Mouse (Mus musculus): ENCODE measurements around the gene Cisd3. TPM values are rescaled to one million over a fixed set of nuclear protein-coding genes. Genes with fewer than 3 reads are reported as not detected.

Cisd3 gene
- polyA plus RNA-seq, 1 experiment from 2014 or later = 79.9 TPM

DNA sequence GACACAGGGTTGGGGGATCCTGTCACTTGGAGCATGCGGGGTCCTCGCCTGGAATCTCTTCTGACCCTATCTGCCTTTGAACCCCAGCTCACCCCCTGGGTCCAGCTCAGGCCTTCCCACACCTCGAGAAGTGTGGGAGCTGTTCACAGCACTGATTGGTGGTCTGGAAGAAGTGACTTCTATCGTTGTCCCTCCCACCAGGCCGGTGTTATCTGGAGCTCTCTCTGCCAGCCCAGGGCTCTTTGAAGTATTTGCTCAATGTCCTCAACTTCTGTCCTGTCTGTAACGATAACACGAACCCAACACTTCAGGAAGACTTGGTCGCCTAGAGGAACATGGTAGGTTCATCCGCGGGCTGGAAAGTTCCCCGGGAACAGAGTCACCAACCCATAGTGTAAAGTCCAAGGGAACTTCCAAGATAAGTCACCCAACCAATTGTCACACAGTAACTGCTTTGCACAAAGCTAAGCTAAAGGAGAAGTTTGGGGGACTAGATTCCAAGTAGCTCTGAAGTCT lies 26.8 kb upstream of the Cisd3 start:
- ATAC-seq = no peak
- WGBS = 45% methylated on average over 11 of the region's 11 CpGs
- Histone ChIP-seq H3K4me2 (replicated peaks) (peak overlapping the region; percentile 87), H3K27ac (peak overlapping the region; percentile 92), H3K9me3 (no peaks in the 10 kb centered on the region), H3K4me1 (replicated peaks) (peaks cover 35% of the 10 kb centered on the region), H3K27me3 (replicated peaks) (peaks cover 5% of the 10 kb centered on the region; the same call in 1 of the 2 replicates), H3K9ac (peak overlapping the region; percentile 89; the same call in 1 of the 2 replicates), H3K4me3 (replicated peaks) (peak overlapping the region; percentile 90), H3K36me3 (no peaks in the 10 kb centered on the region)

GRCm38 (mm10) chr11:97659267-97659989 lies 26.2 kb upstream of the Cisd3 start:
- Histone ChIP-seq H3K36me3 (no peaks in the 10 kb centered on the region), H3K9me3 (no peaks in the 10 kb centered on the region), H3K27me3 (replicated peaks) (peaks cover 5% of the 10 kb centered on the region; the same call in 1 of the 2 replicates), H3K4me3 (replicated peaks) (peak overlapping the region; percentile 90), H3K4me2 (replicated peaks) (peak overlapping the region; percentile 87), H3K4me1 (replicated peaks) (peaks cover 37% of the 10 kb centered on the region), H3K27ac (peak overlapping the region; percentile 92), H3K9ac (peak overlapping the region; percentile 89)
- WGBS = 5% methylated on average over 13 of the region's 13 CpGs
- ATAC-seq = no peak

DNA sequence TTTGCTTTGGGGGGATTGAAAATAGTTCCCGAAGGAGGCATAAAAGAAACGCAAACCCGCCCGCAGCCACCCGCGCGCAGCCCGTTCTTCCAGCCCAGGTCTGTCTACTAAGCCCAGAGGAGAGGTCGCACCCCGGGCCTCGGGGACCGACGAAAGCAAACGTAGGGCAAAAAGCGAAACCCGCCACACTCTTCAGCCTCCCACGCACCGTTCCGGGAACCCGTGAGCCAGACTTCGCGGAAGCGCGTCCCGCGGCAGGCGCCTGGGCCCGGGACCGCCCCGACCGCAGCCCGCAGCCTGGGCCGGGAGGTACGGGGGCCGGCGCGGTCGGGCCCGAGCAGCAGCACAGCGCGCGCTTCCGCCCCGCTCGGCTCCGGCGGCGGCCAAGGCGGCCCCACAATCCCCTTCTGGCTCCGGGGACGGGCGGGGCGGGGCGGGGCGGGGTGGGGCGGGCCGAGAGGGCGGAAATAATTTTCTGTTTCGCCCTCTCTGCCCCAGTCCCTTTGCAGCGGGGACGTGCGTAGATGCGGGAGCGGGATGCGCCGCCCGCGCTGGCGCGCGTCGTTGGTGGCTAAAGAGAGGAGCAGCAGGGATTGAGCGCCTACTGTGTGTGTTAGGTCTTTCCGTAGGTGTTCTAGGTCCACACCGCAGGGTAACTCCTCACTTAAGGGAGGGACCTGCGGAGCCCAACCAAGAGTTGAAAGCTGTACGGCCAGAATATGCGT lies 25.5 kb upstream of the Cisd3 start:
- ATAC-seq = peak; percentile 81
- peaks cover 5% of the 10 kb centered on the region; the same call in 1 of the 2 replicates for H3K27me3 ChIP-seq (replicated peaks)
- H3K27ac ChIP-seq = peak overlapping the region; percentile 92
- peak overlapping the region; percentile 87 for H3K4me2 ChIP-seq (replicated peaks)
- peak overlapping the region; percentile 90 for H3K4me3 ChIP-seq (replicated peaks)
- under 1% methylated on average over 74 of the region's 78 CpGs for WGBS
- peaks cover under 1% of the 10 kb centered on the region; the same call in 1 of the 2 replicates for H3K36me3 ChIP-seq
- peaks cover 44% of the 10 kb centered on the region for H3K4me1 ChIP-seq (replicated peaks)
- H3K9ac ChIP-seq = peak overlapping the region; percentile 89
- H3K9me3 ChIP-seq = no peaks in the 10 kb centered on the region

- H3K4me3 ChIP-seq (replicated peaks) = peak overlapping the region; percentile 90
- H3K27me3 ChIP-seq (replicated peaks) = peaks cover 5% of the 10 kb centered on the region; the same call in 1 of the 2 replicates
- H3K36me3 ChIP-seq = peaks cover 8% of the 10 kb centered on the region
- 5% methylated on average over 27 of the region's 27 CpGs for WGBS
- peak overlapping the region; percentile 92 for H3K27ac ChIP-seq
- no peak for ATAC-seq
- H3K4me2 ChIP-seq (replicated peaks) = peak overlapping the region; percentile 87
- H3K9me3 ChIP-seq = no peaks in the 10 kb centered on the region
- H3K4me1 ChIP-seq (replicated peaks) = peaks cover 44% of the 10 kb centered on the region
- H3K9ac ChIP-seq = peak overlapping the region; percentile 37
Observed at GRCm38 (mm10) chr11:97660734-97661647, 24.6 kb upstream of the Cisd3 start.

GRCm38 (mm10) chr11:97661648-97662133 lies 23.9 kb upstream of the Cisd3 start:
- peaks cover 5% of the 10 kb centered on the region; the same call in 1 of the 2 replicates for H3K27me3 ChIP-seq (replicated peaks)
- H3K9me3 ChIP-seq = no peaks in the 10 kb centered on the region
- peaks cover 44% of the 10 kb centered on the region for H3K4me1 ChIP-seq (replicated peaks)
- peak overlapping the region; percentile 92 for H3K27ac ChIP-seq
- peak overlapping the region; percentile 87 for H3K4me2 ChIP-seq (replicated peaks)
- peak; percentile 19 for ATAC-seq
- WGBS = under 1% methylated on average over 20 of the region's 20 CpGs
- peak overlapping the region; percentile 36 for H3K9ac ChIP-seq
- peaks cover 13% of the 10 kb centered on the region for H3K36me3 ChIP-seq
- H3K4me3 ChIP-seq (replicated peaks) = peak overlapping the region; percentile 90

DNA sequence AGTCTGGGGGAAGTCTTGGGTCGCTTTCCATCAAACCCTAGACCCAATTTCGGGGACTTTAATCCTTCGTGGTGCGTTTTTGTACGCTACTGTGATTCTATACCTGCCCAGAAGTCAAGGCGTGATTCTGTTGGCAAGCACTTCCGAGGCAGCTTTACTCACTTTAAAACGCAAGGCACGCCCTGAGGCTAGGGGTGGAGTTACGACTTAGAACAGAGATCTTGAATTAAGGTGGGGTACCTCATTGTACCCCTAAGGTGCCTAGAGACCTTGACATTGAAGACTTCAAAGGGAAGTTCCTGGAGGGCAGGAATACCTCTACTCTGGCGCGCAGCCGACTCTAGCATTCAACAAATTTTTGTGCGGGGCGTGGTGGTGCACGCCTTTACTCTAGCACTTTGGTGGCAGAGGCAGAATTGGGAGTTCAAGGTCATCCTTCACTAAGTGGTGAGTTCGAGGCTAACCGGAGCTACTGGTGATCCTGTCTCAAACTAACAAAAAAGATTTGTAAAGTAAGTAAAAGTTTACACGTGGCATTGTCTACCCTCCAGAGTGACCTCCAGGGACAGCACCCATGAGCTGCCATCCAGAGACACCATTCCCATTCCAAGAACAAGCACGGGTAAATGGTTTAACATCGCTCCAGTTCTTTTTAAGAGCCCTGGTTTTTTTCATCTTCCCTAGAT lies 23.3 kb upstream of the Cisd3 start:
- peak overlapping the region; percentile 92 for H3K27ac ChIP-seq
- peaks cover 41% of the 10 kb centered on the region for H3K4me1 ChIP-seq (replicated peaks)
- H3K27me3 ChIP-seq (replicated peaks) = peaks cover 5% of the 10 kb centered on the region; the same call in 1 of the 2 replicates
- 1% methylated on average over 21 of the region's 21 CpGs for WGBS
- H3K4me3 ChIP-seq (replicated peaks) = peak overlapping the region; percentile 90
- peak overlapping the region; percentile 84 for H3K9ac ChIP-seq
- peak overlapping the region; percentile 87 for H3K4me2 ChIP-seq (replicated peaks)
- peak; percentile 4; the same call in 1 of the 2 replicates for ATAC-seq
- no peaks in the 10 kb centered on the region for H3K9me3 ChIP-seq
- H3K36me3 ChIP-seq = peaks cover 19% of the 10 kb centered on the region

DNA sequence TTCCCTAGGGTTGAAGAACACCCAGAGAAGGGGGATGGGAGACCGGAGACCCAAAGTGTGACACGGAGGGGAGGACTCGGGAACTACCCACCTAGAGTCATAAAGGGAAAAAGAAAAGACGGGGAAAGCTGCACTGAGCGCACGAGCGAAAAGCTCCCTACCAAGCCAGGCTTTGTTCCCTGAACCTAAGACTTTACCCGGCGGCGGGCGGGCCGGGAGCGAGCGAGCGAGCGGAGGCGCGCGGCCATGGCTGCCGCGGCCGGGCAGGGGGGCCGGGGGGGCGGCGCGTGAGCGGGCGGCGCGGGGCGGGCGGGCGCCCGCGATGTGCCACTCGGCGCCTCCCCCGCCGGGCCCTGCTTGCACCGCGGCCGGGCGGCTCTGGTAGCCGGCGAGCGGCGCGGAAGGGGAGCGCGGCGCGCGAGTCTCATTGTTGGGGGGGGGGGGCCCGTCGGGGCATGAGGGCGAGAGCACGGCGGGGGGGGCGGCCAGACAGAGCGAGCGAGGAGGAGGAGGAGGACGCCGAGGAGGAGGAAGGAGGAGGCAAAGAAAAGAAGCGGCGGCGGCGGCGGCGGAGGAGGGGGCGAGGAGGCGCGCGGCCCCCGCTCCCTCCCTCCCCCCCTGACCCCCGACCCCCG lies 22.6 kb upstream of the Cisd3 start, which contains the start of gene Mllt6:
Mllt6 (plus strand) TSS at position 522 of the 635 bp plus-strand sequence.
- Histone ChIP-seq H3K27ac (peak within 1 kb of the TSS; percentile 92), H3K4me3 (replicated peaks) (peak within 1 kb of the TSS; percentile 90), H3K9me3 (no peaks in the 10 kb centered on the region), H3K4me1 (replicated peaks) (peaks cover 39% of the 10 kb centered on the region), H3K4me2 (replicated peaks) (peak within 1 kb of the TSS; percentile 87), H3K36me3 (peaks cover 19% of the 10 kb centered on the region), H3K9ac (peak within 1 kb of the TSS; percentile 84), H3K27me3 (replicated peaks) (peaks cover 5% of the 10 kb centered on the region; the same call in 1 of the 2 replicates)
- under 1% methylated on average over 47 of the region's 76 CpGs for WGBS
- ATAC-seq = peak; percentile 35

DNA sequence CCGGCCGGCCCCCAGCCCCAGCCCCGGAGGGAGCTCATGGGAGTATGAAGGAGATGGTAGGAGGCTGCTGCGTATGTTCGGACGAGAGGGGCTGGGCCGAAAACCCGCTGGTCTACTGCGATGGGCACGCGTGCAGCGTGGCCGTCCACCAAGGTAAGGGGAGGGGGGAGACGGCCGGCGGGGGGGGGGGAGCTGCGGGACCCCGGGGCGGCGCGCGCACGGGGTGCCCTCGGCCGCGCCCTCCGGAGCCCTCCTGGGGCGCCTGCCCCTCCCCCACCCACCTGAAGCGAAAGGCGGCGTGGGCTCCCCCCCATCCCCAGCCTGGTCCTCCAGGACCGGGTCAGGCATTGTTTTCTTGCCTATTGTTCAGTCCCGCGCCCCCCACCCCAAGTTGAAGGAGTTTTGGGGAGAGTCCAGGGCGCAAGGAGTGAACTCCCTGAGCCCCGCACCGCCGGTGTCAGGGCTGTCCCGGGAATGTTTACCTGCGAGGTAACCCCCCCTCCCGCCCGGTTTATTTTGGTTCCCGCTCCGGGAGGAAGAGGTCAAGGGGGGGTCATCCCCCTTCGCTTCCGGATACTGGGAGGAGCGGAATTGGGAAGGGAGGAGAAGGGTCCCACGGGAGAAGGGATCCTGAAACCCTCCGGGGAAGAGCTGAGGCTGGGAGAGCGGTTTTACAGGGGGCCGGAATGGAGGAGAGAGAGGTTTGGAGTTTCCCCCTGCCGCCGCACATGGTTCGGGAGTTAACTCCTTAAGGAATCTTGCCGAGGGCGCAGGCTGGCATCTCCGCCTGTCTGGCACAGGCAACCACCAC lies 21.9 kb upstream of the Cisd3 start:
- Histone ChIP-seq H3K27me3 (replicated peaks) (peaks cover 5% of the 10 kb centered on the region; the same call in 1 of the 2 replicates), H3K27ac (peak overlapping the region; percentile 92), H3K4me3 (replicated peaks) (peak overlapping the region; percentile 90), H3K36me3 (peaks cover 19% of the 10 kb centered on the region), H3K9me3 (no peaks in the 10 kb centered on the region), H3K4me1 (replicated peaks) (peaks cover 41% of the 10 kb centered on the region), H3K9ac (peak overlapping the region; percentile 84), H3K4me2 (replicated peaks) (peak overlapping the region; percentile 87)
- WGBS = under 1% methylated on average over 29 of the region's 57 CpGs
- ATAC-seq = no peak

GRCm38 (mm10) chr11:97664339-97664665 lies 21.3 kb upstream of the Cisd3 start:
- under 1% methylated on average over 6 of the region's 8 CpGs for whole genome bisulfite sequencing
- H3K4me1 ChIP-seq (replicated peaks) = peaks cover 44% of the 10 kb centered on the region

DNA sequence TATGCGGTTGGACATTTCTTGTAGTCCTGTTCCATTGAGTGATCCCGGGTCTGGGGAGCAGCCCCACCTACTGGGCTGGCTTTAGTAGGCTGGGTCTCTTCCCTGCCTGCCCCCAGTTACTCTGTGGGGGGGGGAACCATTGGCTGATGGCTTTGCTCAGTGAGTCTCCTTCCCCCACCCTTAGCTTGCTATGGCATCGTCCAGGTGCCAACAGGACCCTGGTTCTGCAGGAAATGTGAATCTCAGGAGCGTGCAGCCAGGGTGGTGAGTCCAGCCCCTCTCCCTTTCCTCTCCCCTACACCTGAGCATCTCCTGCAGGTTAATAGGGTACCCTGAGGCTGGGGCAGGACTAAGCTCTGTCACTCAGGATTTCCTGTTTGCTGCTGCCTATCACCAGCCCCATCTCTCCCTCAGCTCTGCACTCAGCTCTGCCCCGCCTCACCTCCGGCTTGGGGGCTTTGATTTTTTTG lies 20.8 kb upstream of the Cisd3 start:
- Histone ChIP-seq H3K27ac (no peak overlapping the region), H3K4me2 (replicated peaks) (peak overlapping the region; percentile 87), H3K9ac (no peak overlapping the region), H3K27me3 (replicated peaks) (peaks cover 5% of the 10 kb centered on the region; the same call in 1 of the 2 replicates), H3K9me3 (no peaks in the 10 kb centered on the region), H3K4me3 (replicated peaks) (peak overlapping the region; percentile 90), H3K36me3 (peaks cover 28% of the 10 kb centered on the region), H3K4me1 (replicated peaks) (peaks cover 44% of the 10 kb centered on the region)
- 38% methylated on average over 6 of the region's 6 CpGs for WGBS
- no peak for ATAC-seq

More at GRCm38 (mm10) chr11:97664339-97664665, 21.3 kb upstream of the Cisd3 start:
- H3K36me3 ChIP-seq = peaks cover 25% of the 10 kb centered on the region
- H3K9ac ChIP-seq = peak overlapping the region; percentile 84
- no peaks in the 10 kb centered on the region for H3K9me3 ChIP-seq
- H3K4me3 ChIP-seq (replicated peaks) = peak overlapping the region; percentile 90
- no peak for ATAC-seq
- peak overlapping the region; percentile 92 for H3K27ac ChIP-seq
- H3K27me3 ChIP-seq (replicated peaks) = peaks cover 5% of the 10 kb centered on the region; the same call in 1 of the 2 replicates
- peak overlapping the region; percentile 87 for H3K4me2 ChIP-seq (replicated peaks)

All from intestine, embryonic 15.5 days (tissue).